Mouse (Mus musculus) liver, embryonic 18 days (tissue): ENCODE measurements around the gene Cdca5. TPM values are rescaled to one million over a fixed set of nuclear protein-coding genes. Genes with fewer than 3 reads are reported as not detected.

Experiments
- polyA plus RNA-seq: library from polyadenylated mRNA; depleted of rRNA; stranded (reverse); fragments of >200 nt; gene quantifications from 2 replicates; pipeline ENCODE4 v1.2.3, GENCODE M21; 2012; rRNA removed

The Cdca5 gene
- polyA plus RNA-seq, 1 experiment, result 11.0 TPM

Other genes starting within 250 kb of the Cdca5 start
- gene Frmd8, start 209.7 kb upstream of the Cdca5 start, polyA plus RNA-seq, result 5.5 and 6.7 TPM in 2 replicates
- 10.8 and 11.3 TPM in 2 replicates for gene Slc25a45, start 207.2 kb upstream of the Cdca5 start, polyA plus RNA-seq
- 1.1 and 1.4 TPM in 2 replicates for gene Tigd3, start 190.8 kb upstream of the Cdca5 start, polyA plus RNA-seq
- 31.6 and 33.1 TPM in 2 replicates for gene Dpf2, start 172.0 kb upstream of the Cdca5 start, polyA plus RNA-seq
- gene Cdc42ep2, start 160.2 kb upstream of the Cdca5 start, polyA plus RNA-seq, result 3.1 and 3.5 TPM in 2 replicates
- gene Pola2, start 120.8 kb upstream of the Cdca5 start, polyA plus RNA-seq, result 32.2 and 32.9 TPM in 2 replicates
- 0.05 and 0.07 TPM in 2 replicates for gene Slc22a20, start 98.8 kb upstream of the Cdca5 start, polyA plus RNA-seq
- 16.0 and 18.9 TPM in 2 replicates for gene Capn1, start 69.1 kb upstream of the Cdca5 start, polyA plus RNA-seq
- 12.0 and 13.7 TPM in 2 replicates for gene Syvn1, start 38.4 kb upstream of the Cdca5 start, polyA plus RNA-seq
- gene Mrpl49, start 27.2 kb upstream of the Cdca5 start, polyA plus RNA-seq, result 22.4 and 23.7 TPM in 2 replicates
- gene Fau, start 27.1 kb upstream of the Cdca5 start, polyA plus RNA-seq, result 1,008 and 1,075 TPM in 2 replicates
- gene Znhit2, start 23.8 kb upstream of the Cdca5 start, polyA plus RNA-seq, result 18.6 and 20.3 TPM in 2 replicates
- gene Tm7sf2, start 16.6 kb upstream of the Cdca5 start, polyA plus RNA-seq, result 74.1 and 93.2 TPM in 2 replicates
- gene Vps51, start 7.8 kb upstream of the Cdca5 start, polyA plus RNA-seq, result 20.2 and 24.9 TPM in 2 replicates
- gene Tmem262, start 5.0 kb upstream of the Cdca5 start, polyA plus RNA-seq, result not detected in 2 replicates
- gene Gm28374, start 2.7 kb upstream of the Cdca5 start, polyA plus RNA-seq, result 0.26 and 0.29 TPM in 2 replicates
- 18.7 and 21.2 TPM in 2 replicates for gene Zfpl1, start within 50 bp of the Cdca5 start, polyA plus RNA-seq
- gene AC131692.1, start 9.4 kb downstream of the Cdca5 start, polyA plus RNA-seq, result 0.14 and 0.23 TPM in 2 replicates
- 2.1 TPM in 2 replicates for gene Naaladl1, start 20.8 kb downstream of the Cdca5 start, polyA plus RNA-seq
- 12.5 and 12.8 TPM in 2 replicates for gene Sac3d1, start 33.7 kb downstream of the Cdca5 start, polyA plus RNA-seq
- 32.0 and 35.8 TPM in 2 replicates for gene Snx15, start 43.3 kb downstream of the Cdca5 start, polyA plus RNA-seq
- 1.4 and 1.5 TPM in 2 replicates for gene Batf2, start 56.0 kb downstream of the Cdca5 start, polyA plus RNA-seq
- gene Arl2, start 56.6 kb downstream of the Cdca5 start, polyA plus RNA-seq, result 16.7 and 18.5 TPM in 2 replicates
- gene Majin, start 99.4 kb downstream of the Cdca5 start, polyA plus RNA-seq, result 0.05 TPM in 2 replicates
- not detected in 2 replicates for gene Gpha2, start 141.4 kb downstream of the Cdca5 start, polyA plus RNA-seq
- 4.8 and 5.2 TPM in 2 replicates for gene Ppp2r5b, start 150.9 kb downstream of the Cdca5 start, polyA plus RNA-seq
- 5.6 and 6.8 TPM in 2 replicates for gene Atg2a, start 156.7 kb downstream of the Cdca5 start, polyA plus RNA-seq
- gene Ehd1, start 191.7 kb downstream of the Cdca5 start, polyA plus RNA-seq, result 57.5 and 76.1 TPM in 2 replicates
- gene Cdc42bpg, start 221.5 kb downstream of the Cdca5 start, polyA plus RNA-seq, result 4.2 and 5.4 TPM in 2 replicates
- 16.8 and 18.1 TPM in 2 replicates for gene Men1, start 250.0 kb downstream of the Cdca5 start, polyA plus RNA-seq